Comparison of ENCODE assay signal across 9 mouse cellular contexts in the genomic region with DNA sequence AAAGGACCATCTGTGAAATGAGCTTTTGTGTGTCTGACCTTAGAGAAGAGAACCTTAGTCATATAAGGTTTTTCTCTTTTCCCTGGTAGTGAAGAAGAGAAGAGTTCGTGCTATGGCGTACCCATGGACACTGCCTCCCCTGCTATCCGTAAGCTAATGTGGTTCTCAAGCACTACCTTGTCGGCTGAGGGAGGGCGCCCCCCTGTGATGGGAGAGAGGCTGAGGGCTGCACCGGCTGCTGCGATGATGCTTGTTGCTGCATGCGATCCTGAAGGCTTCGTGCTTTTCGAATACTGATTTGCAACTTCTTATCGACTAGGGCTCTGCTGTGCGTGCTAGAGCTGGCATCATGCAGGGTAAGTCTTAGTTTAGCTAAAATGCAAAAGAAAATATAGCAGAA. TPM values are rescaled to one million over a fixed set of nuclear protein-coding genes. Genes with fewer than 3 reads are reported as not detected.
DNase-seq lines count a peak whose midpoint lies in the region; ATAC-seq and TF ChIP-seq lines count a peak whose summit lies in the region.
"Had no signal": no experiment of that assay in that cellular context is flagged by ENCODE, and none has a peak within 500 bp of the region (broad histone marks: within the 10 kb centered on the region; RNA-seq: fewer than 3 reads in every experiment).

No protein-coding gene starts in this region.

- TF ChIP-seq CTCF in heart, adult 2 months (IDR thresholded peaks at IDR 0.05): peak; percentile 27

- no peaks in the 10 kb centered on the region for H3K27me3 ChIP-seq in heart, adult 2 months (ENCODE audit: control insufficient read depth, insufficient read depth, low read length)
- no peaks in the 10 kb centered on the region for H3K27me3 ChIP-seq in embryonic facial prominence, embryonic 11.5 days (ENCODE audit: control insufficient read depth, insufficient read depth, low read length)
- H3K27me3 ChIP-seq: forebrain, embryonic 13.5 days had no signal

- intact Hi-C loops in heart, adult 2 months (cut with DNase I): no loop called here
- intact Hi-C loops in heart, postnatal 25 days (cut with DNase I): no loop called here

- H3K27ac ChIP-seq in heart, adult 2 months: no peak overlapping the region
- no peak overlapping the region for H3K27ac ChIP-seq in embryonic facial prominence, embryonic 11.5 days (replicated peaks; ENCODE audit: low read depth, low read length)
- H3K27ac ChIP-seq: forebrain, embryonic 13.5 days had no signal

- H3K9me3 ChIP-seq in embryonic facial prominence, embryonic 11.5 days (replicated peaks; ENCODE audit: control insufficient read depth, low read length): no peaks in the 10 kb centered on the region
- H3K9me3 ChIP-seq: forebrain, embryonic 13.5 days had no signal

- ATAC-seq in embryonic facial prominence, embryonic 11.5 days (replicated peaks; ENCODE audit: insufficient number of reproducible peaks, low FRiP score, low TSS enrichment, low read depth): no peak
- ATAC-seq: forebrain, embryonic 13.5 days had no signal

- TF ChIP-seq EP300 in heart, adult 2 months (IDR thresholded peaks at IDR 0.05; ENCODE audit: insufficient read depth, low read depth, low read length): no peak

- 75% methylated on average over 12 of the region's 12 CpGs for WGBS in heart, adult 2 months
- 74% methylated on average over 12 of the region's 12 CpGs for WGBS in embryonic facial prominence, embryonic 11.5 days

- DNase-seq in heart, adult 2 months: no peak
- no peak for DNase-seq in heart, postnatal 25 days (ENCODE audit: low spot score)
- peak; percentile 16 for DNase-seq in lung, postnatal 10 days
- DNase-seq in lung, postnatal 25 days (ENCODE audit: low spot score): no peak
- DNase-seq in embryonic facial prominence, embryonic 11.5 days (ENCODE audit: low spot score): peak; percentile 16
- peak; percentile 53 for DNase-seq in thymus, postnatal 14 days
- no peak for DNase-seq in adipocyte (ENCODE audit: low spot score)
- DNase-seq in layer of hippocampus, adult 11-12 months (ENCODE audit: low spot score): no peak

- no peak overlapping the region for H3K4me2 ChIP-seq in embryonic facial prominence, embryonic 11.5 days (ENCODE audit: low read depth, low read length)
- H3K4me2 ChIP-seq: forebrain, embryonic 13.5 days had no signal

- no peaks in the 10 kb centered on the region for H3K36me3 ChIP-seq in heart, adult 2 months (ENCODE audit: control insufficient read depth, insufficient read depth, low read length)
- H3K36me3 ChIP-seq in embryonic facial prominence, embryonic 11.5 days (replicated peaks; ENCODE audit: control insufficient read depth, insufficient read depth, low read depth, low read length): peaks cover 2% of the 10 kb centered on the region; the same call in 1 of the 2 replicates

- H3K4me1 ChIP-seq in heart, adult 2 months (ENCODE audit: control insufficient read depth, insufficient read depth, low read length): no peaks in the 10 kb centered on the region
- H3K4me1 ChIP-seq in embryonic facial prominence, embryonic 11.5 days (ENCODE audit: control insufficient read depth, insufficient read depth, low read length): no peaks in the 10 kb centered on the region
- H3K4me1 ChIP-seq: forebrain, embryonic 13.5 days had no signal

- no peak for TF ChIP-seq POLR2A in heart, adult 2 months (IDR thresholded peaks at IDR 0.05; ENCODE audit: insufficient read depth, low read depth, low read length)

- no peak overlapping the region for H3K4me3 ChIP-seq in heart, adult 2 months
- no peak overlapping the region for H3K4me3 ChIP-seq in embryonic facial prominence, embryonic 11.5 days (ENCODE audit: low read depth, low read length)
- H3K4me3 ChIP-seq: forebrain, embryonic 13.5 days had no signal

- H3K9ac ChIP-seq in heart, adult 2 months (ENCODE audit: low read depth, low read length): no peak overlapping the region
- no peak overlapping the region for H3K9ac ChIP-seq in embryonic facial prominence, embryonic 11.5 days (replicated peaks; ENCODE audit: low read length)
- H3K9ac ChIP-seq: forebrain, embryonic 13.5 days had no signal

- H3K79me2 ChIP-seq in heart, adult 2 months (replicated peaks; ENCODE audit: control insufficient read depth, insufficient read depth, low read length): no peaks in the 10 kb centered on the region

RNA-seq across cellular contexts. Expression of a gene that starts 18.3 kb away (rescaled TPM):
- 10 to 100 TPM; 60.9 to 69.2 TPM for total RNA-seq in heart, adult 2 months (2021)
- polyA plus RNA-seq in heart, adult 2 months (2012; rRNA removed): 16.0 and 35.0 TPM in 2 replicates
- total RNA-seq in heart, postnatal 25 days (2021): 10 to 100 TPM; 62.4 to 64.3 TPM
- 54.6 and 62.5 TPM in 2 replicates for polyA plus RNA-seq in embryonic facial prominence, embryonic 11.5 days (2014; fragmentation: Nextera tagmentation; extraction: Ambion mirVana)

Comparison
In these comparisons a context has a peak if more than half of its experiments do, and no peak if none do; other contexts are left out.
1. DNase-seq: peak in lung, postnatal 10 days (single experiment), embryonic facial prominence, embryonic 11.5 days (single experiment) and thymus, postnatal 14 days (single experiment); none in heart, adult 2 months (0 of 2), heart, postnatal 25 days (single experiment), lung, postnatal 25 days (single experiment), adipocyte (single experiment) and layer of hippocampus, adult 11-12 months (single experiment).